ENCODE assay signal across 26 mouse cellular contexts in genomic region chr14:74983079-74983478, GRCm38 (mm10). TPM values are rescaled to one million over a fixed set of nuclear protein-coding genes. Genes with fewer than 3 reads are reported as not detected.
"Had no signal": no experiment of that assay in that cellular context is flagged by ENCODE, and none has a peak within 500 bp of the region (broad histone marks: within the 10 kb centered on the region; RNA-seq: fewer than 3 reads in every experiment).

No protein-coding gene starts in this region.

- ATAC-seq: hindbrain, postnatal 0 days; intestine, embryonic 16.5 days had no signal

- H3K9me3 ChIP-seq: heart, embryonic 13.5 days; heart, embryonic 15.5 days; hindbrain, embryonic 13.5 days; hindbrain, embryonic 15.5 days; kidney, embryonic 15.5 days; limb, embryonic 10.5 days; limb, embryonic 12.5 days had no signal

- H3K36me3 ChIP-seq: heart, embryonic 13.5 days; heart, embryonic 15.5 days; hindbrain, embryonic 13.5 days; hindbrain, embryonic 15.5 days; kidney, embryonic 15.5 days; limb, embryonic 10.5 days; limb, embryonic 12.5 days had no signal

- H3K4me1 ChIP-seq: heart, embryonic 13.5 days; heart, embryonic 15.5 days; hindbrain, embryonic 13.5 days; hindbrain, embryonic 15.5 days; kidney, embryonic 15.5 days; limb, embryonic 12.5 days had no signal

- DNase-seq: gastrocnemius, adult 2 months; gastrocnemius, postnatal 10 days; gastrocnemius, postnatal 25 days; heart, adult 18-20 months; heart, postnatal 14 days; heart, postnatal 36 days; kidney, adult 11 months; kidney, adult 2 months; kidney, adult 9 months; kidney, postnatal 14 days; kidney, postnatal 36 days; layer of hippocampus, adult 9-11 months; layer of hippocampus, postnatal 36 days; liver had no signal

- H3K4me2 ChIP-seq: heart, embryonic 11.5 days; heart, embryonic 13.5 days; heart, embryonic 15.5 days; hindbrain, embryonic 13.5 days; hindbrain, embryonic 15.5 days; kidney, embryonic 15.5 days; limb, embryonic 12.5 days; liver, embryonic 11.5 days had no signal

- H3K4me3 ChIP-seq: gastrocnemius, adult 2 months; heart, embryonic 13.5 days; heart, embryonic 15.5 days; hindbrain, embryonic 13.5 days; hindbrain, embryonic 15.5 days; kidney, embryonic 15.5 days; limb, embryonic 10.5 days; limb, embryonic 12.5 days had no signal

- H3K27me3 ChIP-seq: hindbrain, embryonic 13.5 days; hindbrain, embryonic 15.5 days; kidney, embryonic 15.5 days; limb, embryonic 12.5 days had no signal

- H3K9ac ChIP-seq: heart, embryonic 13.5 days; heart, embryonic 15.5 days; hindbrain, embryonic 13.5 days; hindbrain, embryonic 15.5 days; kidney, embryonic 15.5 days; limb, embryonic 12.5 days had no signal

- H3K27ac ChIP-seq: gastrocnemius, adult 2 months; heart, embryonic 13.5 days; heart, embryonic 15.5 days; hindbrain, embryonic 13.5 days; hindbrain, embryonic 15.5 days; hindbrain, postnatal 0 days; kidney, embryonic 15.5 days; kidney, postnatal 0 days; limb, embryonic 10.5 days; limb, embryonic 12.5 days had no signal

RNA-seq across cellular contexts. Expression of gene Rubcnl, which starts 32.7 kb away (rescaled TPM):
- polyA plus RNA-seq: liver, embryonic 11.5 days had no signal
